Mouse (Mus musculus) lung, embryonic 14.5 days (tissue): ENCODE data around the gene Ash1l. TPM values are rescaled to one million over a fixed set of nuclear protein-coding genes. Genes with fewer than 3 reads are reported as not detected.
"Not testable (repeated sequence)": the region's sequence is repeated elsewhere in the genome, so short reads cannot be mapped to it uniquely, and the experiment has no call there.

Experiments
- ATAC-seq: fragments of 200-750 bp; cut with Nextera tagmentation; 2 replicates; pipeline ENCODE4 v1.8.0; 2017; ENCODE audit warnings: mild to moderate bottlenecking, moderate TSS enrichment, moderate library complexity; ENCODE audit not compliant: insufficient read depth
- DNase-seq: peaks from one replicate; pipeline ENCODE4 v3.0.0-alpha.2; 2015
- H3K27ac ChIP-seq: fragments of 300-500 bp; sonication (generic); 2 replicates; pipeline ENCODE4 v1.5.1; 2014; ENCODE audit warnings: low read depth, mild to moderate bottlenecking, moderate library complexity
- H3K27me3 ChIP-seq: fragments of 300-500 bp; sonication (generic); 2 replicates; pipeline ENCODE4 v1.6.1; 2014; ENCODE audit warnings: low read length, control low read depth; ENCODE audit not compliant: insufficient read depth
- H3K36me3 ChIP-seq: fragments of 300-500 bp; sonication (generic); 2 replicates; pipeline ENCODE4 v1.6.1; 2014; ENCODE audit warnings: control low read depth; ENCODE audit not compliant: insufficient read depth
- H3K4me1 ChIP-seq: fragments of 300-500 bp; sonication (generic); 2 replicates; pipeline ENCODE4 v1.6.1; 2014; ENCODE audit warnings: antibody characterized with exemption, control low read depth; ENCODE audit not compliant: insufficient read depth
- H3K4me2 ChIP-seq: fragments of 300-500 bp; sonication (generic); 2 replicates; pipeline ENCODE4 v1.6.1; 2014; ENCODE audit warnings: mild to moderate bottlenecking
- H3K4me3 ChIP-seq: fragments of 300-500 bp; sonication (generic); 2 replicates; pipeline ENCODE4 v1.5.1; 2014; ENCODE audit warnings: low read depth, low read length
- H3K9ac ChIP-seq: fragments of 300-500 bp; sonication (generic); 2 replicates; pipeline ENCODE4 v1.6.1; 2014
- H3K9me3 ChIP-seq: fragments of 300-500 bp; sonication (generic); 2 replicates; pipeline ENCODE4 v1.6.1; 2016; ENCODE audit warnings: low read depth, low read length, control low read depth
- CTCF ChIP-seq: IDR thresholded peaks from 2 replicates; pipeline ENCODE4 v1.5.1; 2016; ENCODE audit warnings: antibody characterized with exemption, low read depth
- WGBS: fragments of 180-500 bp; shearing (Covaris S2); extraction: QIAGEN DNeasy Blood & Tissue Kit; methylation state at CpG from one replicate; pipeline ENCODE4 v1.1.7; 2014; 5-methylcytosine and 5-hydroxymethylcytosine counted together
- polyA plus RNA-seq: library from polyadenylated mRNA; unstranded; fragments of >200 nt; fragmentation: Nextera tagmentation; extraction: Ambion mirVana; gene quantifications from 2 replicates; pipeline ENCODE4 v1.2.1, GENCODE M21; 2014

The Ash1l gene
- polyA plus RNA-seq, 1 experiment from 2014 or later: 23.1 TPM

DNA sequence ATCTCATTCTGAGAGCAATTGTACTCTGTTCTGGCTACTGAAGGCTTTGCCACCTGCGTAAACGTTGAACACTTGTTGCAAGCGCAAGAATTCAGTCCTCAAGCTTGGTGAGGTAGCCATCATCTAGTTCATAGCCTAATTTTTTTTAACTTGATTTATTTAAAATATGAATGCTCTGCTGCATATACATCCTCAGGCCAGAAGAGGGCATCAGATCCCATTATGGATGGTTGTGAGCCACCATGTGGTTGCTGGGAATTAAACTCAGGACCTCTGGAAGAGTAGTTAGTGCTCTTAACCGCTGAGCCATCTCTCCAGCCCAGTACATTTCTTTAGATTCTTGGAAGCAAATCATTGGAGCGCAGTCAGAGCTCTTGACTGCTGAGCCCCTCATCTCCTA lies 80.5 kb downstream of the Ash1l start:
- not testable (repeated sequence) for H3K9ac ChIP-seq, H3K27ac ChIP-seq, ATAC-seq, H3K4me3 ChIP-seq, H3K4me1 ChIP-seq, H3K27me3 ChIP-seq, H3K9me3 ChIP-seq, H3K4me2 ChIP-seq
- WGBS: 90% methylated on average over 5 of the region's 5 CpGs
- TF ChIP-seq CTCF: peak; percentile 26; the same call in 1 of the 2 replicates
- H3K36me3 ChIP-seq: peaks cover 79% of the 10 kb centered on the region
- peak; percentile 8 for DNase-seq

DNA sequence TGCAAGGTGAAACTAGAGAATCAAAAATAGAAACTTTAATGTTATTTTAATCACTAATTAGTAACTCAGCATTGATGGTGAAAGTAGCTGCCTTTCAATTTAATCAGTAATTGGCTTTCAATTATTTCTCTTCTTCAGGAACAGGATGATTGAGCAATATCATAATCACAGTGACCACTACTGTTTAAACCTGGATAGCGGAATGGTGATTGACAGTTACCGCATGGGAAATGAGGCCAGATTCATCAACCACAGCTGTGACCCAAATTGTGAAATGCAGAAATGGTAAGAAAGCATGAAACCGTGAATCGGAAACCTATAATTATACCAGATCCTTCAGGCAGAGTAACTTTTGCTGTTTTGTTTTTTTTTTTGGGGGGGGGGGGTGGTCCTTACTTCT lies 92.9 kb downstream of the Ash1l start:
- no peak overlapping the region for H3K4me3 ChIP-seq
- no peak for ATAC-seq
- no peak overlapping the region for H3K4me2 ChIP-seq
- H3K9ac ChIP-seq: no peak overlapping the region
- 97% methylated on average over 4 of the region's 4 CpGs for WGBS
- H3K9me3 ChIP-seq: no peaks in the 10 kb centered on the region
- peaks cover 91% of the 10 kb centered on the region for H3K36me3 ChIP-seq
- H3K27ac ChIP-seq: no peak overlapping the region
- H3K27me3 ChIP-seq: no peaks in the 10 kb centered on the region
- TF ChIP-seq CTCF: no peak
- H3K4me1 ChIP-seq: no peaks in the 10 kb centered on the region
- no peak for DNase-seq

- no peak overlapping the region for H3K9ac ChIP-seq
- H3K27me3 ChIP-seq: no peaks in the 10 kb centered on the region
- ATAC-seq (no peak), DNase-seq (no peak)
- no peak overlapping the region for H3K4me3 ChIP-seq
- WGBS: 92% methylated on average over 9 of the region's 9 CpGs
- no peaks in the 10 kb centered on the region for H3K4me1 ChIP-seq
- peaks cover 91% of the 10 kb centered on the region for H3K36me3 ChIP-seq
- H3K9me3 ChIP-seq: no peaks in the 10 kb centered on the region
- no peak for TF ChIP-seq CTCF
- H3K27ac ChIP-seq: no peak overlapping the region
- no peak overlapping the region for H3K4me2 ChIP-seq
Observed at GRCm38 (mm10) chr3:89058361-89058760, 107.9 kb downstream of the Ash1l start.

GRCm38 (mm10) chr3:89058783-89059182 lies 108.4 kb downstream of the Ash1l start:
- Histone ChIP-seq H3K9me3 (no peaks in the 10 kb centered on the region), H3K27me3 (no peaks in the 10 kb centered on the region), H3K4me3 (no peak overlapping the region), H3K36me3 (peaks cover 92% of the 10 kb centered on the region), H3K27ac (no peak overlapping the region), H3K4me1 (no peaks in the 10 kb centered on the region), H3K9ac (no peak overlapping the region), H3K4me2 (no peak overlapping the region)
- WGBS: 80% methylated on average over 3 of the region's 3 CpGs
- TF ChIP-seq CTCF: peak; percentile 55
- ATAC-seq (no peak), DNase-seq (peak; percentile 41)

DNA sequence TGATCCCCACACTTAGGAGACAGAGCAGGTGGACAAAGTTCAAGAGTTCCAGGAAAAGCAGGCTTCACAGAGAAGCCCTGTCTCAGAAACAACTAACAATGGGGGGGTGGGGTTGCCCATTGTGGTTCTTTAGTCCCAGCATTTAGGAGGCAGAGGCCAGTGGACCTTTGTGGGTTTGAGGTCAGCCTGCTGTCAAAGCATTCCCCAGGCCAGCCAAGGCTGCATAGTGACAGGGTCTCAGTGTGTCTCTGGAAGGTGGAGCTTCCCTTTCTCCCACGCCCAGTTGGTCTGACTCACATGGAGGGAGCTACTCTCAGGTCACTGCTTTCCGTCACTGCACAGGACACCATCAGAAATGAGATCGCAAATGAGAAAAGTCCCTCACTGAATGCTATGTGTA lies 111.3 kb downstream of the Ash1l start:
- Histone ChIP-seq H3K9me3 (no peaks in the 10 kb centered on the region), H3K9ac (no peak overlapping the region), H3K36me3 (peaks cover 89% of the 10 kb centered on the region), H3K4me1 (no peaks in the 10 kb centered on the region), H3K4me2 (no peak overlapping the region), H3K27me3 (no peaks in the 10 kb centered on the region), H3K27ac (no peak overlapping the region), H3K4me3 (no peak overlapping the region)
- 79% methylated on average over 3 of the region's 3 CpGs for WGBS
- DNase-seq (no peak), ATAC-seq (no peak)
- no peak for TF ChIP-seq CTCF

DNA sequence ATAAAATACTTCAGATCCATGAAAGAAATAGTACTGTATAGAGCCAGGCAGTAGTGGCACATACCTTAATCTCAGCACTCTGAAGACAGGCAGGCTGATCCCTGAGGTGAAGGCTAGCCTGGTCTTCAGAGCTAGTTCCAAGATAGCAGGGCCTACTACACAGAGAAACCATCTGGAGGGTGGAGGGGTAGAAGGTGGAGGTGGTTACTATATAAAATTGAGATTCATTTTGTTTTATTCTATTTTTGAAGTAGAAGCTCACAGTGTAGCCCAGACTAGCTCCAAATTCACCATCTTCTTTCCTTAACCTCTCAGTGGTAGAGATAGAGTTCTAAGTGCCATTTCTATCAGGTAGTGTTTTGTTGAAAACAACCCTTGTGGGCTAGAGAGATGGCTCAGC lies 116.8 kb downstream of the Ash1l start:
- Histone ChIP-seq H3K9me3 (no peaks in the 10 kb centered on the region), H3K4me1 (no peaks in the 10 kb centered on the region), H3K4me2 (no peak overlapping the region), H3K9ac (no peak overlapping the region), H3K27me3 (no peaks in the 10 kb centered on the region), H3K4me3 (no peak overlapping the region), H3K36me3 (peaks cover 94% of the 10 kb centered on the region), H3K27ac (no peak overlapping the region)
- ATAC-seq (no peak), DNase-seq (no peak)
- no peak for TF ChIP-seq CTCF

- Histone ChIP-seq H3K4me3 (no peak overlapping the region), H3K9me3 (no peaks in the 10 kb centered on the region), H3K36me3 (peaks cover 76% of the 10 kb centered on the region), H3K27me3 (no peaks in the 10 kb centered on the region), H3K4me1 (no peaks in the 10 kb centered on the region), H3K27ac (no peak overlapping the region), H3K4me2 (no peak overlapping the region), H3K9ac (no peak overlapping the region)
- WGBS: 87% methylated on average over 9 of the region's 9 CpGs
- ATAC-seq (no peak), DNase-seq (no peak)
- TF ChIP-seq CTCF: no peak
Observed at GRCm38 (mm10) chr3:89077383-89077782, 127.0 kb downstream of the Ash1l start.

DNA sequence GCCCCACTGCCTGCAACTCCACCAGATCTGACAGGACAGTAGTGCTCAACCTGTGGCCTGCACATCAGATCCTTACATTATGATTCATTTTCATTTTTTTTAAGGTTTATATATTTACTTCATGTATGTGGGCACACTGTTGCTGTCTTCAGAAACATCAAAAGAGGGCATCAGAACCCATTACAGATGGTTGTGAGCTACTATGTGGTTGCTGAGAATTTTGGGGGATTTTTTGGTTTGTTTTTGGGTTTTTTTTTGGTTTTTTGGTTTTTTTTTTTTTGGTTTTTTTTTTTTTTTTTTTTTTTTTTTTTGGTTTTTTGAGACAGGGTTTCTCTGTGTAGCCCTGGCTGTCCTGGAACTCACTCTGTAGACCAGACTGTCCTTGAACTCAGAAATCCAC lies 131.9 kb downstream of the Ash1l start:
- H3K4me1 ChIP-seq, H3K4me2 ChIP-seq, H3K27ac ChIP-seq, ATAC-seq, H3K27me3 ChIP-seq, H3K4me3 ChIP-seq, H3K9me3 ChIP-seq, DNase-seq, H3K9ac ChIP-seq: not testable (repeated sequence)
- H3K36me3 ChIP-seq: peaks cover 33% of the 10 kb centered on the region
